Mouse (Mus musculus) liver, adult 2 months (tissue): ENCODE data around the gene Gm30083. TPM values are rescaled to one million over a fixed set of nuclear protein-coding genes. Genes with fewer than 3 reads are reported as not detected.

ENCODE experiments used
- DNase-seq: peaks from one replicate; pipeline ENCODE4 v3.0.0-alpha.2; 2011; ENCODE audit warnings: low read depth, low spot score; ENCODE audit errors: extremely low read depth
- H3K27ac ChIP-seq: fragments of 200-500 bp; replicated peaks from 2 replicates; pipeline ENCODE4 v1.5.1; 2012; ENCODE audit warnings: low read depth, mild to moderate bottlenecking, control low read depth, inconsistent platforms, low read length; ENCODE audit not compliant: insufficient read depth
- H3K27me3 ChIP-seq: fragments of 200-500 bp; 2 replicates; pipeline ENCODE4 v1.6.1; 2012; ENCODE audit warnings: mild to moderate bottlenecking, moderate library complexity, low read length, inconsistent platforms; ENCODE audit not compliant: control insufficient read depth, insufficient read depth
- H3K36me3 ChIP-seq: fragments of 200-500 bp; 2 replicates; pipeline ENCODE4 v1.6.1; 2012; ENCODE audit warnings: low read length, inconsistent platforms; ENCODE audit not compliant: control insufficient read depth, insufficient read depth
- H3K4me1 ChIP-seq: fragments of 200-500 bp; 2 replicates; pipeline ENCODE4 v1.6.1; 2011; ENCODE audit warnings: low read length; ENCODE audit not compliant: control insufficient read depth, insufficient read depth
- H3K4me3 ChIP-seq: fragments of 200-500 bp; 2 replicates; pipeline ENCODE4 v1.5.1; 2011; ENCODE audit warnings: low read depth, mild to moderate bottlenecking, control low read depth, low read length, moderate library complexity; ENCODE audit not compliant: insufficient read depth
- H3K79me2 ChIP-seq: fragments of 200-500 bp; 2 replicates; pipeline ENCODE4 v1.6.1; 2012; ENCODE audit warnings: inconsistent platforms, mild to moderate bottlenecking, low read length, moderate library complexity; ENCODE audit not compliant: control insufficient read depth, insufficient read depth
- H3K9ac ChIP-seq: fragments of 200-500 bp; 2 replicates; pipeline ENCODE4 v1.6.1; 2012; ENCODE audit warnings: low read depth, mild to moderate bottlenecking, control low read depth, inconsistent platforms, low read length
- CTCF ChIP-seq: fragments of 200-500 bp; IDR thresholded peaks from 2 replicates; pipeline ENCODE4 v1.5.1; 2011; ENCODE audit warnings: low read depth, low read length, control low read depth
- POLR2A ChIP-seq: fragments of 200-500 bp; IDR thresholded peaks from 2 replicates; pipeline ENCODE4 v1.6.1; 2011; ENCODE audit warnings: low read length, control low read depth; ENCODE audit not compliant: insufficient read depth; ENCODE audit errors: extremely low read depth
- WGBS: fragments of 180-500 bp; shearing (Covaris S2); methylation state at CpG from one replicate; pipeline ENCODE4 v1.1.7; 2018; 5-methylcytosine and 5-hydroxymethylcytosine counted together
- polyA plus RNA-seq: library from polyadenylated mRNA; depleted of rRNA; stranded (reverse); fragments of >200 nt; gene quantifications from 2 replicates; pipeline ENCODE4 v1.2.3, GENCODE M21; 2012
- total RNA-seq: library from RNA; depleted of rRNA; stranded (reverse); fragments of >200 nt; gene quantifications from 2 replicates; pipeline ENCODE4 v1.2.3, GENCODE M21; 2014

Gene Gm30083
- total and polyA plus RNA-seq, 2 experiments, result not detected

DNA sequence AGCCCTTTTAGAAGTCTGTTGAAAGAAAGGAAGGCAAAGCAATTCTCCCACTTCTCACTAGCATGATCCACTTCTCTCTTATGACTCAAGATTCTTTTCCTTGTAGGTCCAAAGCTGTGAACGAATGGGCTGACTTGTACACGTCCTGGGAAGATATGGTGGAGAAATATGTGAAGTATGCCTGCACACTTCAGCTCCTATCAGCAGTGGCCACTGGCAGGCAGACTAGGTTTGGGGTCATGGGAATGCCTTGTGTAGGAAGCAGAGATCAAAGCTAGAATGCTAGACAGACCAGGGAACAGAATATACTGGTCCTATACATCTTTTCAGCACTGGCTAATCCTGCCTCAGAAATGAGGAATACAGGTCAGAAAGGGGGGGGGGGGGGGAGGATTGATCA is 11.7 kb upstream of the Gm30083 start:
- Histone ChIP-seq H3K4me1 (no peaks in the 10 kb centered on the region), H3K79me2 (no peaks in the 10 kb centered on the region), H3K9ac (no peak overlapping the region), H3K27ac (no peak overlapping the region), H3K36me3 (no peaks in the 10 kb centered on the region), H3K4me3 (no peak overlapping the region), H3K27me3 (no peaks in the 10 kb centered on the region)
- no peak for TF ChIP-seq CTCF
- TF ChIP-seq POLR2A, result no peak
- 59% methylated on average over 2 of the region's 2 CpGs for WGBS
- no peak for DNase-seq

DNA sequence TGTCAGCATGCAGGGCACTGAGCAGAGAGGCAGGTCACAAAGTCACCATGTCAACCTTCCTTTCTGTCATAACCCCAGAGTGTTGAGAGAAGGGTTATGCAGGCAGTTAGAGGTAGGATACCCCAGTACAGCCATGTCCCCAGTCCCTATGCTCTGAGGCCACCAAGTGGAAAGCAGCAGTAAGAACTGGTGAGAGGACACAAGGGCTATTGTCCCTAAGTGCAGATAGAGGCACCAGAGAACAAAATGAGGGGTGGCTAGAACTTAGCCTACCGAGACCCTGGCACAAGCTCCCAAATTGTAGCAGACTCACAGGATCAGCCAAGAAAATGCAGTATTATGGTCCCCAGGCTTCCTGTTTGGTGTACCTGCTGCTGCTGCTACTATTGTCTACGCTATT is 2.0 kb upstream of the Gm30083 start:
- no peaks in the 10 kb centered on the region for H3K4me1 ChIP-seq
- WGBS, result 88% methylated on average over 2 of the region's 2 CpGs
- no peaks in the 10 kb centered on the region for H3K27me3 ChIP-seq
- no peak for DNase-seq
- no peak overlapping the region for H3K9ac ChIP-seq
- no peak overlapping the region for H3K4me3 ChIP-seq
- no peak overlapping the region for H3K27ac ChIP-seq
- H3K79me2 ChIP-seq, result no peaks in the 10 kb centered on the region
- no peaks in the 10 kb centered on the region for H3K36me3 ChIP-seq
- TF ChIP-seq CTCF (no peak), POLR2A (no peak)

DNA sequence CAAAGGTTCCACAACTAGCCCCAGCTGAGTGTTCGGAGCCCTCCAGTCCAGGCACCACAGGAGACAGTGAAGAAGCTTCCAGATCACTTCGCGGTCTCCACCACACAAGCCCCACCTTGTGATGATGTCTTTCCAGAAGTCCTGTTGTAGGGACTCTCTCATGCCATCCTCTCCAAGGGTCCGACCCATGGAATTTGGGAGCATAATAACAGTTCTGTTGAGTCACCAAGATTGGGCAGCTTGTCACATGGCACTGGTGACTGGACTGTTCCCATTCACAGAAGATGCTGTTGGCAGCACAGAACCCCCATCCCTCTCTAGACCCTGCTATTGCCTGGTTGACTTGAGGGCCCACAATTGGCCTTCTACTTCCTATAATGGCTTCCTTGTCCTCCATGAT is 1.4 kb upstream of the Gm30083 start, which contains the start of gene Gm5460:
Gene Gm5460, plus strand, starts transcription at position 378 of the 400 bp plus-strand sequence.
- Histone ChIP-seq H3K36me3 (no peaks in the 10 kb centered on the region), H3K79me2 (no peaks in the 10 kb centered on the region), H3K27ac (no peak within 1 kb of the TSS), H3K9ac (no peak within 1 kb of the TSS), H3K4me1 (no peaks in the 10 kb centered on the region), H3K27me3 (no peaks in the 10 kb centered on the region), H3K4me3 (no peak within 1 kb of the TSS)
- WGBS, result 90% methylated on average over 4 of the region's 4 CpGs
- TF ChIP-seq POLR2A (no peak), CTCF (no peak)
- DNase-seq, result no peak

DNA sequence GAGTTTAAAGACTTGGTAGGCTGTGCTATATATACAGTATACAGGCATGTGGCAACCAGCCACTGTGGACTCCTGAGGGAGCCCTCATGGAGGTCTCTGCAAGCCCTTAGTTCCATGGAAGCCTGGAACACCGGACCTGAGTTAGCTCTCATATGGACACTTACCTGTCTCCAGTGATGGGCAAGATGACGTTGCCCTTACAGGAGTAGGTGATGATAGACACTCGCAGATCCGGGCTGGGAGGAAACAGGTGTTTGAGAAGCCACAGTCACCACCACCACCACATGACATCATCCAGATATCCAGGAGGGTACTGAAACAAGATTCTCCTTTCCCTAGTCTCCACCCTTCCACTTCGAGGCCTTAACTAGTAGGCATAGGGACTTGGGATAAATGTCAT is 12.6 kb downstream of the Gm30083 start:
- Histone ChIP-seq H3K4me1 (no peaks in the 10 kb centered on the region), H3K27ac (no peak overlapping the region), H3K4me3 (no peak overlapping the region), H3K27me3 (no peaks in the 10 kb centered on the region), H3K79me2 (no peaks in the 10 kb centered on the region), H3K9ac (no peak overlapping the region), H3K36me3 (no peaks in the 10 kb centered on the region)
- 83% methylated on average over 5 of the region's 5 CpGs for WGBS
- TF ChIP-seq POLR2A (no peak), CTCF (no peak)
- no peak for DNase-seq

DNA sequence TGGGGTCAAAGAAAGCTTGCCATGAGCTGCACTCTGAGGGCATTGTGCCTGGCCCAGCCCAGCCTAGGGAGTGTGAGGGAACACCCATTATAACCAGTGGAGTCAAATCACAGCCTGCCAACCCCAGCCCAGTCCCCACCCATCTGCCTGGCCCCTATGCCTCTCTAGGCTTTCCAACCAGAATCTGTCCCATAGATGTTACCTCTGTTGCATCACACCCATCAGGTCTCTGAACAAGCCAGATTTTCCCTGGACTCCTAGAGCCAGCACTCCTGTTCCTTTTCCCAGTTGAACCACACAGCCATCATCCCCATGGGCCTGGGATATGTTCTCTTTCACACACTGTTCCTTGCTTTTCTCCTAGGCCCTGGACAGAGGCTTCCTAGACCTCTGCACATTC is 13.5 kb downstream of the Gm30083 start:
- H3K9ac ChIP-seq, result no peak overlapping the region

DNA sequence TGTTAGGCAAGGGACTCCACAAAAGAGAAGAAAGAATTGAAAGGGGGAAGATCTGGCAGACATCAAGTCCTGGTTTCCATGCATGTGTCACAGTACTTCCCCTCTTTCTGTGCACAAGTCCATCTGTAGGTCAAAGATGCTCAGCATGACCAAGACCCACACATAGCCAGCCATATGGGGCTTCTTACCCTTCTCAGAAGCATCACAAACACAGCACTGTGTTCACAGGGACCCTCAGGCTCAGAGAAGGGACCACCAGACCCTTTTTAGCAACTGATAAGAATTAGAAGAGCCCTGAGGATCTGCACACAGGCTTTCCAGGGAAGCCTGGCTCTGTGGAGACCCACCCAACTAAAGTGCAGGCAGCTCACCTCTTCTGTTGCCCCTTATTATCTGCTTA is 14.9 kb downstream of the Gm30083 start:
- no peak for TF ChIP-seq CTCF
- TF ChIP-seq POLR2A, result no peak
- DNase-seq, result no peak
- no peak overlapping the region for H3K27ac ChIP-seq
- no peak overlapping the region for H3K4me3 ChIP-seq
- H3K9ac ChIP-seq, result no peak overlapping the region
- no peaks in the 10 kb centered on the region for H3K36me3 ChIP-seq
- no peaks in the 10 kb centered on the region for H3K27me3 ChIP-seq
- no peaks in the 10 kb centered on the region for H3K4me1 ChIP-seq
- H3K79me2 ChIP-seq, result no peaks in the 10 kb centered on the region

More for the DNA sequence above, 13.5 kb downstream of the Gm30083 start:
- Histone ChIP-seq H3K4me1 (no peaks in the 10 kb centered on the region), H3K36me3 (no peaks in the 10 kb centered on the region), H3K27ac (no peak overlapping the region), H3K79me2 (no peaks in the 10 kb centered on the region), H3K4me3 (no peak overlapping the region), H3K27me3 (no peaks in the 10 kb centered on the region)
- TF ChIP-seq CTCF, result no peak
- TF ChIP-seq POLR2A, result no peak
- no peak for DNase-seq
